Mouse (Mus musculus): ENCODE results near the gene Gbp7.

- TF ChIP-seq GATA1 (IDR thresholded peaks at IDR 0.05; ENCODE audit: low read length) (no peak), TAL1 (IDR thresholded peaks at IDR 0.05; ENCODE audit: low read length) (no peak)
Measured at GRCm38 (mm10) chr3:142528116-142528515, 2.0 kb upstream of the Gbp7 start.
